Mouse (Mus musculus) MEL (cell line): ENCODE measurements around the gene Patz1.

Experiments used
- CTCF ChIP-seq, 3 experiments: IDR thresholded peaks in 2 of 3; conservative IDR thresholded peaks in 1 of 3; 2 replicates each; pipeline ENCODE4 v1.5.1; 2011 to 2012; ENCODE audit warnings: low read length in 3 of 3, low read depth in 2 of 3, mild to moderate bottlenecking in 2 of 3, improper control_type of control experiment in 1 of 3, inconsistent platforms in 1 of 3, mixed read lengths in 1 of 3, moderate library complexity in 1 of 3; ENCODE audit not compliant: control insufficient read depth in 1 of 3, insufficient read depth in 1 of 3, poor library complexity in 1 of 3, severe bottlenecking in 1 of 3
- GABPA ChIP-seq: IDR thresholded peaks from 2 replicates; pipeline ENCODE4 v1.6.1; 2012; ENCODE audit warnings: low read depth, mild to moderate bottlenecking, inconsistent platforms, low read length, improper control_type of control experiment, moderate library complexity
- GATA1 ChIP-seq: IDR thresholded peaks from 2 replicates; pipeline ENCODE4 v1.6.1; 2011; ENCODE audit warnings: low read depth, low read length, improper control_type of control experiment
- MEF2A ChIP-seq: IDR thresholded peaks from 2 replicates; pipeline ENCODE4 v1.6.1; 2014; ENCODE audit warnings: low read depth, mild to moderate bottlenecking, inconsistent platforms, low read length, improper control_type of control experiment; ENCODE audit not compliant: poor library complexity, insufficient replicate concordance, severe bottlenecking; ENCODE audit errors: extremely low read depth
- MYC ChIP-seq: IDR thresholded peaks from 2 replicates; pipeline ENCODE4 v1.6.1; 2011; ENCODE audit warnings: low read depth, mild to moderate bottlenecking, low read length, improper control_type of control experiment, moderate library complexity
- NELFE ChIP-seq: IDR thresholded peaks from 2 replicates; pipeline ENCODE4 v1.6.1; 2011; ENCODE audit warnings: low read depth, low read length, improper control_type of control experiment
- POLR2A ChIP-seq, 2 experiments: IDR thresholded peaks; 2 replicates each; pipeline ENCODE4 v1.6.1; 2011 to 2012; ENCODE audit warnings: low read length in 2 of 2, mild to moderate bottlenecking in 2 of 2, control low read depth in 1 of 2, improper control_type of control experiment in 1 of 2, low read depth in 1 of 2, moderate library complexity in 1 of 2; ENCODE audit not compliant: control insufficient read depth in 1 of 2, insufficient read depth in 1 of 2, poor library complexity in 1 of 2
- POLR2AphosphoS2 ChIP-seq: IDR thresholded peaks from 2 replicates; pipeline ENCODE4 v1.6.1; 2011; ENCODE audit warnings: low read length, improper control_type of control experiment
- SIN3A ChIP-seq: IDR thresholded peaks from 2 replicates; pipeline ENCODE4 v1.6.1; 2012; ENCODE audit warnings: low read length, improper control_type of control experiment, inconsistent platforms
- TAL1 ChIP-seq: IDR thresholded peaks from 2 replicates; pipeline ENCODE4 v1.6.1; 2012; ENCODE audit warnings: mild to moderate bottlenecking, inconsistent platforms, low read length, moderate library complexity, mixed read lengths
- TBP ChIP-seq: IDR thresholded peaks from 2 replicates; pipeline ENCODE4 v1.8.0; 2011; ENCODE audit warnings: low read depth, low read length, improper control_type of control experiment
- TCF12 ChIP-seq: IDR thresholded peaks from 2 replicates; pipeline ENCODE4 v1.6.1; 2014; ENCODE audit warnings: low read depth, mild to moderate bottlenecking, inconsistent platforms, low read length, improper control_type of control experiment, moderate library complexity

GRCm38 (mm10) chr11:3269241-3269640, 19.4 kb upstream of the Patz1 start:
- TF ChIP-seq NELFE (no peak), POLR2AphosphoS2 (no peak), TCF12 (no peak), CTCF (IDR thresholded peaks at IDR 0.05 in 2 of 3, conservative IDR thresholded peaks at IDR 0.05 in 1 of 3; ENCODE audit: control insufficient read depth in 1 of 3, insufficient read depth in 1 of 3, low read depth in 2 of 3, low read length in 3 of 3, poor library complexity in 1 of 3, severe bottlenecking in 1 of 3) (no peak), GATA1 (no peak), TAL1 (no peak), MYC (no peak), MEF2A (no peak), POLR2A (IDR thresholded peaks at IDR 0.05; ENCODE audit: control insufficient read depth in 1 of 2, insufficient read depth in 1 of 2, low read depth in 1 of 2, low read length in 2 of 2, poor library complexity in 1 of 2) (no peak), GABPA (no peak), SIN3A (no peak), TBP (no peak)
